Mouse (Mus musculus): ENCODE measurements around the gene Pitx2. TPM values are rescaled to one million over a fixed set of nuclear protein-coding genes. Genes with fewer than 3 reads are reported as not detected.

The Pitx2 gene
- polyA plus RNA-seq, 1 experiment, result not detected

- H3K4me1 ChIP-seq (ENCODE audit: control insufficient read depth), result no peaks in the 10 kb centered on the region
- H3K27me3 ChIP-seq (ENCODE audit: control insufficient read depth), result peaks cover 98% of the 10 kb centered on the region
- no peaks in the 10 kb centered on the region; the same call in 1 of the 2 replicates for H3K9me3 ChIP-seq (ENCODE audit: control insufficient read depth, low read length)
- no peak overlapping the region for H3K4me3 ChIP-seq (replicated peaks)
- no peak for TF ChIP-seq GATA1 (IDR thresholded peaks at IDR 0.05; ENCODE audit: low read length)
- TF ChIP-seq TAL1 (IDR thresholded peaks at IDR 0.05; ENCODE audit: low read length), result no peak
- no peaks in the 10 kb centered on the region for H3K36me3 ChIP-seq (ENCODE audit: control insufficient read depth)
Measured at GRCm38 (mm10) chr3:129206776-129207175, 7.1 kb downstream of the Pitx2 start.

DNA sequence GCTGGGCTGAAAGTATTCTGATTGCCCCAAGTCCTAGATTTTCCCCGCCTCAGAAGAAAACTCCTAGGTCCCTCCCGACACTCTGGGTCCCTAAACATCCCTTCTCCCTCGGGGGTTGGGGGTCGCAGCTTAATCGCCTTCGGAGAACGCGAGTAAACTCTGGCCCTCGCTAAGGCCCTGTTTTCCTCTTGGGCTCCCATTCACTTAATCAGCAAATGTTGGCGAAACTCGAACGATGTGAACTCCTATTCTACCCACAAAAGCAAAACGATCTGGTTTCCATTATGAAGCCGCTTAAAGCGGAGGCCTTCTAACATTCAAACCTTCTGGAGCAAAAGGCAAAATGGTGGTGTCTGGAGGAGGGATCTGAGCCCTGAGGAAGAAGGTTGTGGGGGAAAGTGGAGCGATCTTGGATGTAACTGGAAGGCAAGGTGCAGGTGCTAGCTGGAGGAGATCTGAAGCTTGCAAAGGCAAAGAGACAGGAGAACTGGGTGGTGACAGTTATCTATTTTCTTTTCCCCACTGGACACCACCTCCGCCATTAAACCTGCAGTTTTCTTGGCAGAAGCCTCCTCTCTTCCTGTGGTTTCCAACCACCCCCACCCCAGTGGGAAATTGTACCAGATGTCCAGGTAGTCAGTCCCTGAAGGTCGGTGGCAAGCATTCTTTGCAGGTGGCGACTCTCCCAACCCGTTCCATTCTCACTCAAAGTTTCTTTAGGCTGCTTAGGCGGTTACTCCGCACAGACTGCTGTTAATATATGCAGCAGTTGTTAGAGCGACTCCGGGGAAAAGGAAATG lies 7.8 kb downstream of the Pitx2 start:
- Histone ChIP-seq H3K4me1 (ENCODE audit: control insufficient read depth) (no peaks in the 10 kb centered on the region), H3K9me3 (ENCODE audit: control insufficient read depth, low read length) (no peaks in the 10 kb centered on the region; the same call in 1 of the 2 replicates), H3K27me3 (ENCODE audit: control insufficient read depth) (peaks cover 98% of the 10 kb centered on the region), H3K36me3 (ENCODE audit: control insufficient read depth) (no peaks in the 10 kb centered on the region), H3K4me3 (replicated peaks) (no peak overlapping the region)
- TF ChIP-seq GATA1 (IDR thresholded peaks at IDR 0.05; ENCODE audit: low read length), result no peak
- no peak for TF ChIP-seq TAL1 (IDR thresholded peaks at IDR 0.05; ENCODE audit: low read length)

DNA sequence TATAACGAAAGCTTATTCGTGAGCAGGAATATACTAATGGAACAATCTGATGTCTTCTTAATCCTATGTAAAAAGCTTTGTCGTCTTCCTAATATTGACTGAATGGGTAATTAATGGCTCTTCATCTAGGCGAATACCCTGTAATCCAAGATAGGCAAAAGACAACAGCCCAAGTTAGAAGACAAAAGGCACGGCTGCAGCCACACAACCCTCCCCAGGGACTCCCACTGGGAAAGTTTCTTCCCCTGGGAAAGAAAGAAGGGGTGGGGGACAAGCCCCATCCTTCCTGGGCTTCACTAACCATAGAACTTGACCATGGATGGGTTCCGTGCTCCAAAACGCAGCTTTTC lies 8.3 kb downstream of the Pitx2 start:
- Histone ChIP-seq H3K36me3 (ENCODE audit: control insufficient read depth) (no peaks in the 10 kb centered on the region), H3K27me3 (ENCODE audit: control insufficient read depth) (peaks cover 98% of the 10 kb centered on the region), H3K4me3 (replicated peaks) (no peak overlapping the region), H3K9me3 (ENCODE audit: control insufficient read depth, low read length) (no peaks in the 10 kb centered on the region; the same call in 1 of the 2 replicates), H3K4me1 (ENCODE audit: control insufficient read depth) (no peaks in the 10 kb centered on the region)
- TF ChIP-seq GATA1 (IDR thresholded peaks at IDR 0.05; ENCODE audit: low read length), result no peak
- TF ChIP-seq TAL1 (IDR thresholded peaks at IDR 0.05; ENCODE audit: low read length), result no peak

DNA sequence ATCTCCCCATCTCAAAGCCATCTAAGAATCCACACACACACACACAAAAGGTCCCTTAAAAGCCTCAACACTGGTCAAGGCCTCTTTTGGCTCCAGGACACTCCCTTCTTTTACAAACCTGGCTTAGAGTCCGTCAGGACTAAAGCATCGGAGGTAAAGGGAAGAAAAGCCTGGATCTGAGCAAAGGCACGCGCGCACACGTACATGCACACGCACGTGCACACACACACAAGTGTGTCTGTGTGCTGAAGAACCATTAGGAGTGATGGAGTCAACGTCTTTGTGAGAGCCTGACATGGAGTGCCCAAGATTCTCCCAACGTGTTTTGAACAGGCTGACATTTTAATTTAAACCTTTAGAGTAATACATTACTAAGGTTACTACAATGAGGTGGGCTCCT lies 8.7 kb downstream of the Pitx2 start:
- no peaks in the 10 kb centered on the region for H3K4me1 ChIP-seq (ENCODE audit: control insufficient read depth)
- H3K4me3 ChIP-seq (replicated peaks), result no peak overlapping the region
- no peak for TF ChIP-seq GATA1 (IDR thresholded peaks at IDR 0.05; ENCODE audit: low read length)
- no peaks in the 10 kb centered on the region for H3K36me3 ChIP-seq (ENCODE audit: control insufficient read depth)
- no peaks in the 10 kb centered on the region; the same call in 1 of the 2 replicates for H3K9me3 ChIP-seq (ENCODE audit: control insufficient read depth, low read length)
- H3K27me3 ChIP-seq (ENCODE audit: control insufficient read depth), result peaks cover 98% of the 10 kb centered on the region

GRCm38 (mm10) chr3:129209266-129209665 lies 9.6 kb downstream of the Pitx2 start:
- Histone ChIP-seq H3K27me3 (ENCODE audit: control insufficient read depth) (peaks cover 98% of the 10 kb centered on the region), H3K36me3 (ENCODE audit: control insufficient read depth) (no peaks in the 10 kb centered on the region), H3K4me1 (ENCODE audit: control insufficient read depth) (no peaks in the 10 kb centered on the region), H3K9me3 (ENCODE audit: control insufficient read depth, low read length) (no peaks in the 10 kb centered on the region; the same call in 1 of the 2 replicates), H3K4me3 (replicated peaks) (no peak overlapping the region)
- no peak for TF ChIP-seq TAL1 (IDR thresholded peaks at IDR 0.05; ENCODE audit: low read length)
- TF ChIP-seq GATA1 (IDR thresholded peaks at IDR 0.05; ENCODE audit: low read length), result no peak

DNA sequence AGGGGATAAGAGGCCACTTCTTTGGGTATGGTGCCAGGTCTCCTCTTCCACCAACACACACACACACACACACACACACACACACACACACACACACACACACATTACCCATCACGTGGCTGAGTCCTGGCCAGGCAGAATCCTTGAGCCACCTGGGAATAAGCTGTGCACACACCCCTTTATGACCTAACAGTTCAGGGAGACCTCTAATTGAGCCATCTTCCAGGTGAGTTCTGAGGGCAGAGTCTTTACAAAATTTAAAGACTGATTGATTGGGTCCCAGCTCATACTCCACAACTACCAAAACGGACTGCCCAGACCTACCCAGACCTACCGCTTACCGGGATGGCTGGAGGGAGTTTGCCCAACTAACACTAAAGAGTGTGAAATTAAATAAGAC lies 10.1 kb downstream of the Pitx2 start:
- Histone ChIP-seq H3K4me1 (ENCODE audit: control insufficient read depth) (no peaks in the 10 kb centered on the region; the same call in 1 of the 2 replicates), H3K27me3 (ENCODE audit: control insufficient read depth) (peaks cover 98% of the 10 kb centered on the region), H3K9me3 (ENCODE audit: control insufficient read depth, low read length) (peaks cover 3% of the 10 kb centered on the region; the same call in 1 of the 2 replicates), H3K36me3 (ENCODE audit: control insufficient read depth) (no peaks in the 10 kb centered on the region), H3K4me3 (replicated peaks) (no peak overlapping the region)
- TF ChIP-seq GATA1 (IDR thresholded peaks at IDR 0.05; ENCODE audit: low read length) (no peak), TAL1 (IDR thresholded peaks at IDR 0.05; ENCODE audit: low read length) (no peak)

DNA sequence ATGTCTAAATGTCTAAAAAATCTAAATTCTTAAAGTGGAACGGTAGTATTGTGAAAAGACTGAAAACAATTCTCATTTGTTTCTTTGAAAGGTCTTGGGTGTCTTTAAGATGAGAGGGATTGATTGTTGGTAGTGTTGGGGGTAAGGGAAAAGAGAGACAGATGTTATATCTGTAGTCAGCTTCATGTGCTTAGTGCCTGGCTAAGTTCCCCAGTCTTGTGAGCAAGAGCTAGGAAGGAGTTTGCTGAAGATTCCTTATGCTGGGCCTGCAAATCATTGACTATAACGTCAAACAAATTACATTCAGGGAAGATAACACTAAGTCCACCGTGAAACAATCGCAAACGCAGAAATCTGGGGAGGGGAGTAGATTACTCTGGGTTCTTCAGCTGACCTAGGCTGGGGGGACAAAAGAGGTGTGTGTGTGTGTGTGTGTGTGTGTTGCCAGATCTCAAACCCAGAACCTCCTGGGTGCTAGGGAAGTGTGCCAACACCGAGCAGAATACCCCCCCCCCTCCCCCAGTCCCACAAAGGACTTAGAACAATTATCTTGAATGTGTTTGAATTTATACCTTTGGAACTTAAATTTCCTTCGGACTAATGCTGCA lies 12.5 kb downstream of the Pitx2 start:
- no peaks in the 10 kb centered on the region; the same call in 1 of the 2 replicates for H3K4me1 ChIP-seq (ENCODE audit: control insufficient read depth)
- TF ChIP-seq TAL1 (IDR thresholded peaks at IDR 0.05; ENCODE audit: low read length) (no peak), GATA1 (IDR thresholded peaks at IDR 0.05; ENCODE audit: low read length) (no peak)
- H3K36me3 ChIP-seq (ENCODE audit: control insufficient read depth), result no peaks in the 10 kb centered on the region
- peaks cover 99% of the 10 kb centered on the region for H3K27me3 ChIP-seq (ENCODE audit: control insufficient read depth)
- peaks cover 3% of the 10 kb centered on the region; the same call in 1 of the 2 replicates for H3K9me3 ChIP-seq (ENCODE audit: control insufficient read depth, low read length)
- H3K4me3 ChIP-seq (replicated peaks), result no peak overlapping the region

DNA sequence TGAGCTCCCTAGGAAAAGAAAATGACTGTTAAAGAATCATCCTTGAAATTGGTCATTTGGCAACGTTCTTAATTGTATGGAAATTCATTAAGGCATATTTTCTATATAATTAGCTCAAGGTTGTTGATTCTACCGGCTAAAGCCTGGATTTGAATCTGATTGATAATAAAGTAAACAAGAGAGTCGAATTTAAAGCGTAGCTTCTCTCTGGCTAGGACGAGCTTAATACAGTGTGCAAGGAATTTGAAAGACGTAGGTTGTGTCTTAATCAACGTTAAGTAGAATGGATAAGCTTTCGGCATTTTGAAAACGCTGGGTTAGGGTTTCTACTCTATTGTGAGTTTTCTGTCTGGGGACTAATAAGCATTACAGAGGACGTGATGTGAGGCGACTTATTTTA lies 13.1 kb downstream of the Pitx2 start:
- Histone ChIP-seq H3K4me3 (replicated peaks) (no peak overlapping the region), H3K4me1 (ENCODE audit: control insufficient read depth) (no peaks in the 10 kb centered on the region; the same call in 1 of the 2 replicates), H3K9me3 (ENCODE audit: control insufficient read depth, low read length) (peaks cover 3% of the 10 kb centered on the region; the same call in 1 of the 2 replicates), H3K36me3 (ENCODE audit: control insufficient read depth) (no peaks in the 10 kb centered on the region), H3K27me3 (ENCODE audit: control insufficient read depth) (peaks cover 99% of the 10 kb centered on the region)
- TF ChIP-seq GATA1 (IDR thresholded peaks at IDR 0.05; ENCODE audit: low read length) (no peak), TAL1 (IDR thresholded peaks at IDR 0.05; ENCODE audit: low read length) (no peak)

- Histone ChIP-seq H3K36me3 (ENCODE audit: control insufficient read depth) (no peaks in the 10 kb centered on the region), H3K27me3 (ENCODE audit: control insufficient read depth) (peaks cover 99% of the 10 kb centered on the region), H3K4me3 (replicated peaks) (peak overlapping the region; percentile 29), H3K4me1 (ENCODE audit: control insufficient read depth) (no peaks in the 10 kb centered on the region; the same call in 1 of the 2 replicates), H3K9me3 (ENCODE audit: control insufficient read depth, low read length) (peaks cover 6% of the 10 kb centered on the region; the same call in 1 of the 2 replicates)
- TF ChIP-seq TAL1 (IDR thresholded peaks at IDR 0.05; ENCODE audit: low read length) (no peak), GATA1 (IDR thresholded peaks at IDR 0.05; ENCODE audit: low read length) (no peak)
Measured at GRCm38 (mm10) chr3:129213633-129214145, 14.0 kb downstream of the Pitx2 start.

All from erythroblast, embryonic 14.5 days (primary cell).